Mouse (Mus musculus): ENCODE measurements at regions not wholly inside any gene's neighbourhood (a gene's known extent, or its start where the extent isn't known, plus 50 kb on each side); places are given as distances from the start of the nearest gene placed in this dataset.

GRCm38 (mm10) chr3:133874383-133874782, 329.4 kb upstream of the Tet2 start:
- no peak for DNase-seq (ENCODE audit: low read depth)

GRCm38 (mm10) chr3:133876439-133877072, 331.6 kb upstream of the Tet2 start:
- DNase-seq (ENCODE audit: low read depth), result no peak

- no peak for DNase-seq (ENCODE audit: low read depth)
Measured at GRCm38 (mm10) chr3:133877310-133877709, 332.4 kb upstream of the Tet2 start.

GRCm38 (mm10) chr3:133880626-133881025, 335.7 kb upstream of the Tet2 start:
- no peak for DNase-seq (ENCODE audit: low read depth)

- no peak for DNase-seq (ENCODE audit: low read depth)
Measured at GRCm38 (mm10) chr3:133901931-133902330, 334.4 kb upstream of the Cxxc4 start.

GRCm38 (mm10) chr3:133922200-133922599, 314.1 kb upstream of the Cxxc4 start:
- no peak for DNase-seq (ENCODE audit: low read depth)

- DNase-seq (ENCODE audit: low read depth), result no peak
Measured at GRCm38 (mm10) chr3:133965322-133965721, 271.0 kb upstream of the Cxxc4 start.

GRCm38 (mm10) chr3:133968176-133968575, 268.1 kb upstream of the Cxxc4 start:
- no peak for DNase-seq (ENCODE audit: low read depth)

- DNase-seq (ENCODE audit: low read depth), result no peak
Measured at GRCm38 (mm10) chr3:133972774-133973173, 263.5 kb upstream of the Cxxc4 start.

GRCm38 (mm10) chr3:133987681-133988080, 248.6 kb upstream of the Cxxc4 start:
- no peak for DNase-seq (ENCODE audit: low read depth)

GRCm38 (mm10) chr3:133993971-133994370, 242.3 kb upstream of the Cxxc4 start:
- no peak for DNase-seq (ENCODE audit: low read depth)

GRCm38 (mm10) chr3:133999965-134000364, 236.3 kb upstream of the Cxxc4 start:
- DNase-seq (ENCODE audit: low read depth), result no peak

- DNase-seq (ENCODE audit: low read depth), result no peak
Measured at GRCm38 (mm10) chr3:134000595-134000994, 235.7 kb upstream of the Cxxc4 start.

GRCm38 (mm10) chr3:134014805-134015204, 221.5 kb upstream of the Cxxc4 start:
- DNase-seq (ENCODE audit: low read depth), result no peak

- DNase-seq (ENCODE audit: low read depth), result no peak
Measured at GRCm38 (mm10) chr3:134015412-134015811, 220.9 kb upstream of the Cxxc4 start.

GRCm38 (mm10) chr3:134033862-134034261, 202.4 kb upstream of the Cxxc4 start:
- DNase-seq (ENCODE audit: low read depth), result no peak

- DNase-seq (ENCODE audit: low read depth), result no peak
Measured at GRCm38 (mm10) chr3:134036310-134036934, 199.9 kb upstream of the Cxxc4 start.

GRCm38 (mm10) chr3:134050649-134051048, 185.6 kb upstream of the Cxxc4 start:
- no peak for DNase-seq (ENCODE audit: low read depth)

- no peak for DNase-seq (ENCODE audit: low read depth)
Measured at GRCm38 (mm10) chr3:134082461-134082860, 153.8 kb upstream of the Cxxc4 start.

GRCm38 (mm10) chr3:134099471-134100125, 136.7 kb upstream of the Cxxc4 start:
- no peak for DNase-seq (ENCODE audit: low read depth)

GRCm38 (mm10) chr3:134102151-134102738, 134.0 kb upstream of the Cxxc4 start:
- no peak for DNase-seq (ENCODE audit: low read depth)

GRCm38 (mm10) chr3:134104625-134105024, 131.7 kb upstream of the Cxxc4 start:
- no peak for DNase-seq (ENCODE audit: low read depth)

GRCm38 (mm10) chr3:134105112-134105511, 131.2 kb upstream of the Cxxc4 start:
- no peak for DNase-seq (ENCODE audit: low read depth)
